Mouse (Mus musculus): ENCODE results near the gene C1rb. TPM values are rescaled to one million over a fixed set of nuclear protein-coding genes. Genes with fewer than 3 reads are reported as not detected.
"Not testable (repeated sequence)": the region's sequence is repeated elsewhere in the genome, so short reads cannot be mapped to it uniquely, and the experiment has no call there.

C1rb gene
- polyA plus RNA-seq, 1 experiment from 2014 or later: not detected

- Histone ChIP-seq H3K36me3 (ENCODE audit: control insufficient read depth, insufficient read depth) (no peaks in the 10 kb centered on the region), H3K9ac (ENCODE audit: low read length) (no peak overlapping the region), H3K4me1 (ENCODE audit: control insufficient read depth, insufficient read depth, low read length) (no peaks in the 10 kb centered on the region), H3K4me3 (ENCODE audit: low read length) (no peak overlapping the region), H3K27ac (ENCODE audit: low read length) (no peak overlapping the region), H3K9me3 (replicated peaks; ENCODE audit: control insufficient read depth, low read length) (no peaks in the 10 kb centered on the region), H3K27me3 (ENCODE audit: control insufficient read depth, insufficient read depth, low read length) (no peaks in the 10 kb centered on the region), H3K4me2 (ENCODE audit: low read depth, low read length) (no peak overlapping the region)
- WGBS: 62% methylated on average over 3 of the region's 3 CpGs
- ATAC-seq (replicated peaks; ENCODE audit: extremely low read depth, insufficient read depth, low FRiP score): no peak
These were observed 14.8 kb downstream of the C1rb start for GRCm38 (mm10) chr6:124584935-124585334.

- H3K27me3 ChIP-seq (ENCODE audit: control insufficient read depth, insufficient read depth, low read length): no peaks in the 10 kb centered on the region
- H3K4me3 ChIP-seq (ENCODE audit: low read length): no peak overlapping the region
- WGBS: 83% methylated on average over 3 of the region's 3 CpGs
- no peak overlapping the region for H3K9ac ChIP-seq (ENCODE audit: low read length)
- H3K4me1 ChIP-seq (ENCODE audit: control insufficient read depth, insufficient read depth, low read length): no peaks in the 10 kb centered on the region
- H3K36me3 ChIP-seq (ENCODE audit: control insufficient read depth, insufficient read depth): no peaks in the 10 kb centered on the region
- no peak overlapping the region for H3K27ac ChIP-seq (ENCODE audit: low read length)
- H3K4me2 ChIP-seq (ENCODE audit: low read depth, low read length): no peak overlapping the region
- no peaks in the 10 kb centered on the region for H3K9me3 ChIP-seq (replicated peaks; ENCODE audit: control insufficient read depth, low read length)
- ATAC-seq (replicated peaks; ENCODE audit: extremely low read depth, insufficient read depth, low FRiP score): no peak
These were observed 15.7 kb downstream of the C1rb start for GRCm38 (mm10) chr6:124585761-124586160.

- Histone ChIP-seq H3K36me3 (ENCODE audit: control insufficient read depth, insufficient read depth) (no peaks in the 10 kb centered on the region), H3K9me3 (replicated peaks; ENCODE audit: control insufficient read depth, low read length) (no peaks in the 10 kb centered on the region), H3K9ac (ENCODE audit: low read length) (no peak overlapping the region), H3K4me2 (ENCODE audit: low read depth, low read length) (no peak overlapping the region), H3K4me1 (ENCODE audit: control insufficient read depth, insufficient read depth, low read length) (no peaks in the 10 kb centered on the region), H3K27me3 (ENCODE audit: control insufficient read depth, insufficient read depth, low read length) (no peaks in the 10 kb centered on the region), H3K27ac (ENCODE audit: low read length) (no peak overlapping the region), H3K4me3 (ENCODE audit: low read length) (no peak overlapping the region)
- WGBS: 63% methylated on average over 4 of the region's 4 CpGs
- ATAC-seq (replicated peaks; ENCODE audit: extremely low read depth, insufficient read depth, low FRiP score): no peak
These were observed 16.2 kb downstream of the C1rb start for GRCm38 (mm10) chr6:124586266-124586665.

GRCm38 (mm10) chr6:124588771-124589170, 18.7 kb downstream of the C1rb start:
- Histone ChIP-seq H3K9ac (ENCODE audit: low read length) (no peak overlapping the region), H3K4me2 (ENCODE audit: low read depth, low read length) (no peak overlapping the region), H3K4me3 (ENCODE audit: low read length) (no peak overlapping the region), H3K27ac (ENCODE audit: low read length) (no peak overlapping the region), H3K36me3 (ENCODE audit: control insufficient read depth, insufficient read depth) (no peaks in the 10 kb centered on the region), H3K9me3 (replicated peaks; ENCODE audit: control insufficient read depth, low read length) (no peaks in the 10 kb centered on the region), H3K27me3 (ENCODE audit: control insufficient read depth, insufficient read depth, low read length) (no peaks in the 10 kb centered on the region), H3K4me1 (ENCODE audit: control insufficient read depth, insufficient read depth, low read length) (no peaks in the 10 kb centered on the region)
- no peak for ATAC-seq (replicated peaks; ENCODE audit: extremely low read depth, insufficient read depth, low FRiP score)

GRCm38 (mm10) chr6:124592186-124592700, 22.1 kb downstream of the C1rb start:
- Histone ChIP-seq H3K36me3 (ENCODE audit: control insufficient read depth, insufficient read depth) (no peaks in the 10 kb centered on the region), H3K4me1 (ENCODE audit: control insufficient read depth, insufficient read depth, low read length) (no peaks in the 10 kb centered on the region), H3K27ac (ENCODE audit: low read length) (no peak overlapping the region), H3K27me3 (ENCODE audit: control insufficient read depth, insufficient read depth, low read length) (no peaks in the 10 kb centered on the region), H3K9ac (ENCODE audit: low read length) (no peak overlapping the region), H3K9me3 (replicated peaks; ENCODE audit: control insufficient read depth, low read length) (no peaks in the 10 kb centered on the region; the same call in 1 of the 2 replicates), H3K4me2 (ENCODE audit: low read depth, low read length) (no peak overlapping the region), H3K4me3 (ENCODE audit: low read length) (no peak overlapping the region)
- ATAC-seq (replicated peaks; ENCODE audit: extremely low read depth, insufficient read depth, low FRiP score): no peak
- 64% methylated on average over 4 of the region's 4 CpGs for WGBS

- Histone ChIP-seq H3K9me3 (replicated peaks; ENCODE audit: control insufficient read depth, low read length) (no peaks in the 10 kb centered on the region; the same call in 1 of the 2 replicates), H3K27ac (ENCODE audit: low read length) (no peak overlapping the region), H3K4me2 (ENCODE audit: low read depth, low read length) (no peak overlapping the region), H3K9ac (ENCODE audit: low read length) (no peak overlapping the region), H3K36me3 (ENCODE audit: control insufficient read depth, insufficient read depth) (no peaks in the 10 kb centered on the region), H3K27me3 (ENCODE audit: control insufficient read depth, insufficient read depth, low read length) (no peaks in the 10 kb centered on the region), H3K4me3 (ENCODE audit: low read length) (no peak overlapping the region), H3K4me1 (ENCODE audit: control insufficient read depth, insufficient read depth, low read length) (no peaks in the 10 kb centered on the region)
- WGBS: 81% methylated on average over 8 of the region's 8 CpGs
- no peak for ATAC-seq (replicated peaks; ENCODE audit: extremely low read depth, insufficient read depth, low FRiP score)
These were observed 23.0 kb downstream of the C1rb start for GRCm38 (mm10) chr6:124593121-124593520.

GRCm38 (mm10) chr6:124602031-124602430, 31.9 kb downstream of the C1rb start:
- WGBS: 86% methylated on average over 4 of the region's 4 CpGs

GRCm38 (mm10) chr6:124625612-124626011, 55.5 kb downstream of the C1rb start:
- Histone ChIP-seq H3K4me3 (ENCODE audit: low read length) (no peak overlapping the region), H3K4me2 (ENCODE audit: low read depth, low read length) (no peak overlapping the region), H3K27ac (ENCODE audit: low read length) (no peak overlapping the region), H3K27me3 (ENCODE audit: control insufficient read depth, insufficient read depth, low read length) (no peaks in the 10 kb centered on the region), H3K9me3 (replicated peaks; ENCODE audit: control insufficient read depth, low read length) (no peaks in the 10 kb centered on the region), H3K9ac (ENCODE audit: low read length) (no peak overlapping the region), H3K36me3 (ENCODE audit: control insufficient read depth, insufficient read depth) (no peaks in the 10 kb centered on the region), H3K4me1 (ENCODE audit: control insufficient read depth, insufficient read depth, low read length) (no peaks in the 10 kb centered on the region)
- whole genome bisulfite sequencing: 81% methylated on average over 13 of the region's 13 CpGs
- ATAC-seq (replicated peaks; ENCODE audit: extremely low read depth, insufficient read depth, low FRiP score): no peak

More at GRCm38 (mm10) chr6:124602031-124602430, 31.9 kb downstream of the C1rb start:
- H3K4me1 ChIP-seq (ENCODE audit: control insufficient read depth, insufficient read depth, low read length): no peaks in the 10 kb centered on the region
- no peak overlapping the region for H3K9ac ChIP-seq (ENCODE audit: low read length)
- no peak overlapping the region for H3K4me2 ChIP-seq (ENCODE audit: low read depth, low read length)
- ATAC-seq (replicated peaks; ENCODE audit: extremely low read depth, insufficient read depth, low FRiP score): no peak
- H3K27me3 ChIP-seq (ENCODE audit: control insufficient read depth, insufficient read depth, low read length): no peaks in the 10 kb centered on the region
- H3K9me3 ChIP-seq (replicated peaks; ENCODE audit: control insufficient read depth, low read length): 0 out of 2 replicates have a peak, but pooled peaks cover 4% of the 10 kb centered on the region
- H3K4me3 ChIP-seq (ENCODE audit: low read length): no peak overlapping the region
- H3K36me3 ChIP-seq (ENCODE audit: control insufficient read depth, insufficient read depth): no peaks in the 10 kb centered on the region
- no peak overlapping the region for H3K27ac ChIP-seq (ENCODE audit: low read length)

- H3K4me2 ChIP-seq (ENCODE audit: low read depth, low read length); H3K9ac ChIP-seq (ENCODE audit: low read length); H3K27ac ChIP-seq (ENCODE audit: low read length); H3K4me3 ChIP-seq (ENCODE audit: low read length); H3K9me3 ChIP-seq (replicated peaks; ENCODE audit: control insufficient read depth, low read length); H3K4me1 ChIP-seq (ENCODE audit: control insufficient read depth, insufficient read depth, low read length); H3K36me3 ChIP-seq (ENCODE audit: control insufficient read depth, insufficient read depth); ATAC-seq (replicated peaks; ENCODE audit: extremely low read depth, insufficient read depth, low FRiP score); H3K27me3 ChIP-seq (ENCODE audit: control insufficient read depth, insufficient read depth, low read length): not testable (repeated sequence)
- 24% methylated on average over 1 of the region's 1 CpGs for WGBS
These were observed 56.1 kb downstream of the C1rb start for GRCm38 (mm10) chr6:124626184-124626583.
